In genomic region chr3:98025521-98025920, GRCm38 (mm10) we compare ENCODE assay signal across 10 mouse cellular contexts. TPM values are rescaled to one million over a fixed set of nuclear protein-coding genes. Genes with fewer than 3 reads are reported as not detected.
DNase-seq lines count a peak whose midpoint lies in the region; ATAC-seq and TF ChIP-seq lines count a peak whose summit lies in the region.
"Had no signal": no experiment of that assay in that cellular context is flagged by ENCODE, and none has a peak within 500 bp of the region (broad histone marks: within the 10 kb centered on the region; RNA-seq: fewer than 3 reads in every experiment).

No protein-coding gene starts in this region.

- H3K27me3 ChIP-seq in heart, embryonic 13.5 days (replicated peaks) = no peaks in the 10 kb centered on the region
- H3K27me3 ChIP-seq in MEL (ENCODE audit: control insufficient read depth in 1 of 2, insufficient read depth in 2 of 2, low read length in 2 of 2) = no peaks in the 10 kb centered on the region
- no peaks in the 10 kb centered on the region for H3K27me3 ChIP-seq in forebrain, embryonic 15.5 days
- no peaks in the 10 kb centered on the region for H3K27me3 ChIP-seq in liver, embryonic 12.5 days (replicated peaks)

- H3K27ac ChIP-seq in heart, embryonic 13.5 days (replicated peaks) = peak overlapping the region; percentile 99
- H3K27ac ChIP-seq in MEL (ENCODE audit: control insufficient read depth, low read depth, low read length) = no peak overlapping the region
- peak overlapping the region; percentile 79 for H3K27ac ChIP-seq in forebrain, embryonic 15.5 days (replicated peaks)
- H3K27ac ChIP-seq in liver, embryonic 12.5 days = peak overlapping the region; percentile 20; the same call in 1 of the 2 replicates

- no peak for TF ChIP-seq POLR2A in MEL (IDR thresholded peaks at IDR 0.05; ENCODE audit: control insufficient read depth in 1 of 2, insufficient read depth in 1 of 2, low read depth in 1 of 2, low read length in 2 of 2, poor library complexity in 1 of 2)

- no peak for TF ChIP-seq RAD21 in MEL (IDR thresholded peaks at IDR 0.05; ENCODE audit: low read depth, low read length)

- peaks cover 89% of the 10 kb centered on the region for H3K4me1 ChIP-seq in heart, embryonic 13.5 days
- peaks cover 0 to 12% of the 10 kb centered on the region in 2 experiments; a peak in 2 of 4 replicates for H3K4me1 ChIP-seq in MEL (ENCODE audit: control insufficient read depth in 1 of 2, insufficient read depth in 2 of 2, low read length in 2 of 2)
- peaks cover 70% of the 10 kb centered on the region for H3K4me1 ChIP-seq in forebrain, embryonic 15.5 days
- H3K4me1 ChIP-seq in liver, embryonic 12.5 days = peaks cover 72% of the 10 kb centered on the region

- no peaks in the 10 kb centered on the region for H3K9me3 ChIP-seq in heart, embryonic 13.5 days
- H3K9me3 ChIP-seq in MEL (replicated peaks; ENCODE audit: insufficient read depth, low read length) = no peaks in the 10 kb centered on the region
- H3K9me3 ChIP-seq in forebrain, embryonic 15.5 days = no peaks in the 10 kb centered on the region
- H3K9me3 ChIP-seq in liver, embryonic 12.5 days (replicated peaks) = no peaks in the 10 kb centered on the region

- 34% methylated on average over 14 of the region's 14 CpGs for WGBS in heart, embryonic 13.5 days
- 23% methylated on average over 14 of the region's 14 CpGs for WGBS in forebrain, embryonic 15.5 days
- 25% methylated on average over 14 of the region's 14 CpGs for WGBS in liver, embryonic 12.5 days (ENCODE audit: insufficient replicate concordance)

- H3K36me3 ChIP-seq in heart, embryonic 13.5 days = no peaks in the 10 kb centered on the region
- peaks cover 0 to 12% of the 10 kb centered on the region in 2 experiments; a peak in 2 of 4 replicates for H3K36me3 ChIP-seq in MEL (ENCODE audit: control insufficient read depth in 1 of 2, insufficient read depth in 2 of 2, low read length in 2 of 2)
- H3K36me3 ChIP-seq in forebrain, embryonic 15.5 days = no peaks in the 10 kb centered on the region
- no peaks in the 10 kb centered on the region for H3K36me3 ChIP-seq in liver, embryonic 12.5 days

- no peak for DNase-seq in heart, postnatal 14 days
- no peak for DNase-seq in MEL (ENCODE audit: low read depth, low spot score)
- DNase-seq in left cerebral cortex, adult 18-20 months (ENCODE audit: low spot score in 2 of 2) = no peak
- DNase-seq in right cerebral cortex, postnatal 25 days = no peak
- DNase-seq in gastrocnemius, postnatal 36 days = no peak
- DNase-seq: thymus, adult 2 months had no signal

- ATAC-seq in heart, embryonic 13.5 days (ENCODE audit: extremely low read depth, insufficient number of reproducible peaks, low FRiP score, low TSS enrichment) = no peak
- ATAC-seq in forebrain, embryonic 15.5 days (replicated peaks) = no peak
- no peak for ATAC-seq in liver, embryonic 12.5 days
- ATAC-seq: CD4-positive, CD25-positive, alpha-beta regulatory T cell, adult 4 months had no signal

- peak overlapping the region; percentile 70 for H3K4me2 ChIP-seq in heart, embryonic 13.5 days
- H3K4me2 ChIP-seq in forebrain, embryonic 15.5 days (replicated peaks) = no peak overlapping the region
- H3K4me2 ChIP-seq in liver, embryonic 12.5 days = peak overlapping the region; percentile 2; the same call in 1 of the 2 replicates

- no peak for TF ChIP-seq CTCF in MEL (IDR thresholded peaks at IDR 0.05 in 2 of 3, conservative IDR thresholded peaks at IDR 0.05 in 1 of 3; ENCODE audit: control insufficient read depth in 1 of 3, insufficient read depth in 1 of 3, low read depth in 2 of 3, low read length in 3 of 3, poor library complexity in 1 of 3, severe bottlenecking in 1 of 3)

- intact Hi-C loops in heart, postnatal 14 days (cut with DNase I) = no loop called here
- intact Hi-C loops in gastrocnemius, postnatal 36 days (cut with DNase I) = no loop called here

- H3K9ac ChIP-seq in heart, embryonic 13.5 days = peak overlapping the region; percentile 83
- no peak overlapping the region for H3K9ac ChIP-seq in MEL (ENCODE audit: control insufficient read depth, low read depth, low read length, poor library complexity, severe bottlenecking)
- H3K9ac ChIP-seq in forebrain, embryonic 15.5 days (replicated peaks) = no peak overlapping the region
- no peak overlapping the region for H3K9ac ChIP-seq in liver, embryonic 12.5 days

- peaks cover 35% of the 10 kb centered on the region for H3K79me2 ChIP-seq in MEL (ENCODE audit: control insufficient read depth, insufficient read depth, low read length, poor library complexity)

- no peak overlapping the region for H3K4me3 ChIP-seq in heart, embryonic 13.5 days
- H3K4me3 ChIP-seq in MEL (ENCODE audit: control insufficient read depth in 1 of 2, insufficient read depth in 1 of 2, low read depth in 2 of 2, low read length in 2 of 2) = no peak overlapping the region
- no peak overlapping the region for H3K4me3 ChIP-seq in forebrain, embryonic 15.5 days
- no peak overlapping the region for H3K4me3 ChIP-seq in liver, embryonic 12.5 days

- no peak for TF ChIP-seq EP300 in MEL (IDR thresholded peaks at IDR 0.05; ENCODE audit: low read depth in 1 of 2, low read length in 2 of 2)

TF ChIP-seq in MEL, 35 proteins besides CTCF, POLR2A, EP300 and RAD21:
- TF ChIP-seq USF1 (IDR thresholded peaks at IDR 0.05; ENCODE audit: low read depth, low read length) = peak; percentile 13; the same call in 1 of the 2 replicates
- TF ChIP-seq MAX (IDR thresholded peaks at IDR 0.05; ENCODE audit: low read length) = no peak
- no peak for TF ChIP-seq TCF12 (IDR thresholded peaks at IDR 0.05; ENCODE audit: low read depth, low read length)
- TF ChIP-seq SMC3 (IDR thresholded peaks at IDR 0.05; ENCODE audit: low read depth, low read length) = no peak

RNA-seq across cellular contexts. Expression of gene Notch2, which starts 12.2 kb away (rescaled TPM):
- 11.9 and 12.1 TPM in 2 replicates for polyA plus RNA-seq in heart, embryonic 13.5 days (2015; fragmentation: Nextera tagmentation; extraction: Ambion mirVana)
- 10 to 100 TPM; 23.4 to 23.6 TPM for total RNA-seq in heart, postnatal 14 days (2021)
- 16.6 and 22.7 TPM in 2 replicates for total RNA-seq in MEL (2012; rRNA removed)
- 10 to 100 TPM; 16.2 to 36.6 TPM for polyA plus RNA-seq in MEL (2012; ENCODE audit: insufficient read depth in 1 of 2, insufficient read length in 2 of 2, low read depth in 1 of 2, low replicate concordance in 2 of 2, missing spikeins in 1 of 2)
- 17.8 and 18.9 TPM in 2 replicates for polyA plus RNA-seq in forebrain, embryonic 15.5 days (2015; fragmentation: Nextera tagmentation; extraction: Ambion mirVana)
- 8.7 and 10.1 TPM in 2 replicates for polyA plus RNA-seq in liver, embryonic 12.5 days (2016; fragmentation: Nextera tagmentation; extraction: Ambion mirVana)
- 10 to 100 TPM; 13.0 to 15.7 TPM for total RNA-seq in left cerebral cortex, adult 18-20 months (2021)
- 1 to 10 TPM; 7.7 to 8.9 TPM for total RNA-seq in gastrocnemius, postnatal 36 days (2021)
